Mouse (Mus musculus): ENCODE measurements at regions not wholly inside any gene's neighbourhood (a gene's known extent, or its start where the extent isn't known, plus 50 kb on each side); places are given as distances from the start of the nearest gene placed in this dataset.

DNA sequence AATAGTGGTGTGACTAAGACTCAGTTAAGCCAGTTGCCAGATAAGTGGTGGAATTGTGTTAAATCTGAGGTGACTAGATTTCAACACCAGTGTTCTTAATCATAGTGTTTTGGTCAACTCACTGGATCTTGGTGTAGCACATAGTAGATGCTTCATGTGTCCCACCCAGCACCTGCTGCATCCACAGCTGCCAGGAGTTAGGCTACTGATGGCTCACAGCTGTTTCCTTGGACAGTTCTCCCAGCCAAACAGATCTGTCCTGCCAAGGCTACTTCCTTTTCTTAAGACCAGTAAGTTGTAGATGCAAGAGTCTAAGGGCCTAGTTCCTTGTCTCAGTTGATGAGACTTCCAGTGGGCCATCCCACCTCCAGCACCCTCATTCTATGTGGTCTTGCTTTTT, 82.9 kb upstream of the Gm15217 start:
- no peak for DNase-seq

DNA sequence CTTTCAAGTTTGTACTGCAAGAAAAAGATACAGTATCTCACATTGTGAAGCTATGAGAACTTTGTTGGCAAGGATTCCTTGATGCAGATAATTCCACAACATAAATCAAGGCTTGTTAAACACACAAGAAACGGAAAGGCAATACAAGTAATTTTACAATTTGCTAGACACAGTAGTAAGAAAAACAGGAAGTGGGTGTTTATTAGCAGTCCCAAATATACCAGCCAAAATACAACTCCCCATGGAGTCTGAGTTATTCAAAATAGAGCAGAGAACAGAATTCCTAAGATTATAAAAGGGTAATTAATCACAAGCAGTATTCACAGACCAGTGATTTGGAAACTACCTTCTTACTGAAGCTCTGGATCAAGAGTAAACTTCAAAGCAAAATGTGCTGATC, 78.7 kb upstream of the Gm15217 start:
- DNase-seq, result no peak

DNA sequence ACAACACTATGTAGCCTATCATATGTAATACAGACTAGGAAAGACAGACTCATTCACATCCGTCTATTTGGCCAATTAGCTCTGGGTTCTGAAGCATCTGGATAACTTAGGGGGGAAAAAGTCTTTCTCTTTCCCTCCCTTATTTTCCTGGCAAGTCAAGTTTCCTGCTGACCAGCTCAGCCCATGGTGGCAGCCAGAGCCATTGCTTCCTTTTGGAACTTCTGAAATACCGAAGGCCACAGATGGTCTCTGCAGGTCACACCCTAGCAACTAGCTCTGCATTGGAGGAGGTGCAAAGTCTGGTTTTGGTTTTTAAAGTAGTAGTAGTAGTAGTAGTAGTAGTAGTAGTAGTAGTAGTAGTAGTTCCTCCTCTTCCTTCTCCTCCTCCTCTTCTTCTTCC, 76.6 kb upstream of the Gm15217 start:
- no peak for DNase-seq

DNA sequence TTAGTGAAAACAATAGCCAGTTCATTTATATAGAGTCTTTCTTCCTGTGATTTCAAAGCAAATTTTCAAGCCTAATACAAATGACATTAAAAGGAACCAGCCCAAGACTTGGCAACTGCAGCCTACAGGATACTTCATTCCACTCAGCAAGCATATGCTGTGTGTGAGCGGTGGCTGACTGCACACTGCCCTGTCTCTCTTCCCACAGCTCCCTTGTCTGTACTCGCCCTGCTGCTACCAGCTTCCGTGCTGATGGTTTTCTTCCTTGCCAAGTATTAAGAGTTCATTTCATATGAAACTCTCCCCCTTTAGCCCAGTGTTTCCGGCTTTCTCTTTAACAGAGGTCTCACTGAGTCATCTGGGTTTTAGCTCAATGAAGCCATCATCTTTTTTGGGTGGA, 73.9 kb upstream of the Gm15217 start:
- DNase-seq, result no peak

DNA sequence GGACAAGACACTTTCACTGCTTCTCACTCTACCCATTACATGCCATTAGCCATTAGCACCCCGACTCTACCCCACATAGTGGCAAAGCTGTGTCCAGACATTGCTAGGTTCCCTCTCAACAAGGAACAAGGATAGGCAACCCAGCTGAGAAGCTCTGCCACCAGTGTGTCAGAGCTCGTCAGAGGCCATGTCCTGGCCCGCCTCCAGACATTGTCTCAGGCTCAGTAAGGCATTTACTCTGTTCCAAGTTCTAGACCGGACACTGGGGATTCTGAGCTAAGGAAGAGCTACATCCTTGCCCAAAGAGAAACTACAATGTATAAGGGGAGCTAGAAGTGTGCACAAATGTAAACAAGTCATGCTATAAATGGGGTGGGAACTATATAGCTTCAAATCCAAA, 66.2 kb upstream of the Gm15217 start:
- no peak for DNase-seq

DNA sequence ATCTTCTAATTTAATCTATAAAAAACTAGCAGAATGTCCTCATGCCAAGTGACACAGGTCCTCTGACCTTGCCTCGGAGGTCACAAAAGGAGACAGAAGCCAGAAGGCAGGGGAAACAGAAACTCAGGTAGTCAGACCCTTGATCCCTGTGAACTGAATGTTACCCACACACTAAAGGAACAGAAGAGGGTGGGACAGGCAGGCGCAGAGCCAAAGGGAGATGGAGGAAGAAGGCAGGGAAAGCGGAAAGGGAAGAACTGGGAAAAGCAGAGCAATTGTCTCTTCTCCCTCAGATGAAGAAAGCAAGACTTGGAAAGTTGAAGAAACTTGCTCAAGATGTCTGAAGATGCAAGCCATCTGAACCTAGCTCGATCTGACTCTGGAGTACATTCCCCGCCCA, 62.7 kb upstream of the Gm15217 start:
- no peak for DNase-seq

DNA sequence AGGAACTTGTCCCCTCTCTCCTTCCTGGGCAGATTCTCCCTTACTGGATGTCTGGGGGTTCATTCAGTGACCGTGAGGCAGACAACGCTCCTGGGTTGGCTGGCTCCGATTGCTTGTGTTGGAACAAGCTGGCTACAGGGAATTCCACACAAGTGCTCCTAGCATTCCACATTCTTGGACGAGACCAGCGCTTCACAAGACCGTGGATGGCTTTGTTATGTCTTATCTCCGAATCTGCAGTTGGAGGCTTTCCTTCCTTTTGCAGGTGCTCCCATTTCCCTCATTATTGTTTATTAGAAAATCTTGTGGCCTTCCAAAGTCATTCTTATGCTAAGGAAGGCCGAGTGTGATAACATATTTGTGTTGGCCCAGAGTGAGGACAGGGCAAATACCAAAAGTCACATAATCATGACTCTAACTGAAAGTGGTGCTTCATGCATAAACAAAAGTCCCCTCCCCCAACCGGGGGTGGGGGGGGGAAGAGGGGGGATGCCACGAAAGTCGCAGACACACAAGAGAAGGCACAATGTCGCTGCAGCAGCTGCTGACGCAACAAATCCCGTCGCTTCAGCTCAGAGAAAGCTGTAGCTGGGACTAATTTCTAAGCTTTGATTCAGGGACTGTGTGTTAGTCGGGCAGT, 61.7 kb upstream of the Gm15217 start:
- no peak for DNase-seq

DNA sequence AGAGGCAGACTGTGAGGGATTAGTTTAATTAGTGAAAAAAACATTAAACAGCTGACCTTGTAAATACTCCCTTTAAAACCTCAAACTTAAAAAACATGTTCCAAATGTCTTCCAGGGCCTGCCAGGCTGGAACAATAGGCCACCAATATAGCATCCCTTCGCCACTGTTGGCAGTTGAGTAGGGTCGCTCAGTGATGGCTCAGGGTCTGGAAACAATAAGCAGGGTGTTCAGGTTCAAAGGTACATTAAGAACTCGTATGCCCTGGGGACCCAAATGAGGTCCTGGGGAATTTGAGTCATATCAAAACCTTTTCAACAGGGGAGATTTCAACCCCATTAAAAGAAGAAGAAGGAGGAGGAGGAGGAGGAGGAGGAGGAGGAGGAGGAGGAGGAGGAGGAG, 51.1 kb upstream of the Gm15217 start:
- DNase-seq, result no peak
